Mouse (Mus musculus): ENCODE measurements around the gene Dok4. TPM values are rescaled to one million over a fixed set of nuclear protein-coding genes. Genes with fewer than 3 reads are reported as not detected.
"Not testable (repeated sequence)": the region's sequence is repeated elsewhere in the genome, so short reads cannot be mapped to it uniquely, and the experiment has no call there.

The Dok4 gene
- polyA plus RNA-seq, 1 experiment from 2014 or later = 19.3 TPM

- no peak overlapping the region for H3K27ac ChIP-seq (replicated peaks)
- DNase-seq (ENCODE audit: low spot score) (no peak), ATAC-seq (ENCODE audit: low FRiP score, low TSS enrichment) (0 out of 2 replicates have a peak, but pooled peaks have one; percentile 14)
- H3K4me1 ChIP-seq (replicated peaks; ENCODE audit: control insufficient read depth, insufficient read depth) = no peaks in the 10 kb centered on the region
- H3K9ac ChIP-seq (ENCODE audit: low read length) = no peak overlapping the region
- H3K4me3 ChIP-seq (ENCODE audit: low read depth, low read length) = no peak overlapping the region
- TF ChIP-seq EP300 (optimal IDR thresholded peaks at IDR 0.05) (no peak), CTCF (IDR thresholded peaks at IDR 0.05; ENCODE audit: low read depth) (no peak)
- peaks cover 6% of the 10 kb centered on the region; the same call in 1 of the 2 replicates for H3K36me3 ChIP-seq (ENCODE audit: control insufficient read depth, insufficient read depth, low read length)
- 87% methylated on average over 12 of the region's 12 CpGs for WGBS
- no peak overlapping the region for H3K4me2 ChIP-seq (replicated peaks; ENCODE audit: low read depth)
- no peaks in the 10 kb centered on the region for H3K9me3 ChIP-seq (ENCODE audit: control insufficient read depth, low read length)
- no peaks in the 10 kb centered on the region for H3K27me3 ChIP-seq (ENCODE audit: control insufficient read depth, insufficient read depth, low read length)
These were observed 13.5 kb downstream of the Dok4 start for GRCm38 (mm10) chr8:94862487-94863220.

GRCm38 (mm10) chr8:94861352-94861910 lies 14.7 kb downstream of the Dok4 start:
- no peak; the same call in 1 of the 2 replicates for ATAC-seq (ENCODE audit: low FRiP score, low TSS enrichment)
- DNase-seq (ENCODE audit: low spot score) = peak; percentile 72
- peaks cover 6% of the 10 kb centered on the region; the same call in 1 of the 2 replicates for H3K36me3 ChIP-seq (ENCODE audit: control insufficient read depth, insufficient read depth, low read length)

DNA sequence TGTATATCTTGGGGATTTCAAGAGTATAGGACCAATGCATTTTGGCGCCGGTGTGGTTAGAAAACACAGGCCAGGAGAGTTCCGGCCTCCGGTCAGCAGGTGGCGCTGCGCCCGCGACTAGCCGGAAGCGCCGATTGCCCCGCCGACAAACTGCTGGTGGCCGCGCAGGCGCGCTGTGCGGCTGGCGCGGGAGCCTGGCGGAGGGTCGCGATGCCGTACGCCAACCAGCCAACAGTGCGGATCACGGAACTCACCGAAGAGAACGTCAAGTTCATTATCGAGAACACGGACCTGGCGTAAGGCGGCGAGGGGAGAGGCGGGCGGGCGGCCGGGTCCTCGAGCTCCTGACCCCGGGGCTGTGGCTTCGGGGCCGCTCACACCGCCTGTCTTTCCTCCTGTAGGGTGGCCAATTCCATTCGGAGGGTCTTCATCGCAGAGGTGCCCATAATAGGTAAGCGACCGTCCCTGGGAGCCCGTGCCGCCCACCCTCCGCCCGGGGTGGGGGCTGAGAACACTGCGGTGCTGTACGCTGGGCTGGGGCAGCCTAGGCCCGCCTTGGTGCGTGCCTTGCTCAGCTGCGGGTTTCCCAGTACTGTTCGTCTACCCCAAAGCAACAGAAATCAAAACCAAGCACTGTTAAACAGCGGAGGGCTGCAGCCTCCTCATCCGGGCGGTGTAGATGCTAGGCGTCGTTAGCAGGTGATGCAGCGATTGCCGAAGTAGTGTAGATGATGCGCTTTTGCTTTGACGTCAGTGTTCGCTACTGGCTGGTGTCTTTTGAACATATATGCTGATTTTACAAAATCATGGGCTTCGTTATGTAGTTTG lies 18.6 kb downstream of the Dok4 start, which contains the start of gene Polr2c:
Gene Polr2c, plus strand, starts transcription at position 105 of the 828 bp plus-strand sequence.
- peaks cover 16% of the 10 kb centered on the region for H3K36me3 ChIP-seq (ENCODE audit: control insufficient read depth, insufficient read depth, low read length)
- peak within 1 kb of the TSS; percentile 93 for H3K4me3 ChIP-seq (ENCODE audit: low read depth, low read length)
- no peaks in the 10 kb centered on the region for H3K4me1 ChIP-seq (replicated peaks; ENCODE audit: control insufficient read depth, insufficient read depth)
- H3K9ac ChIP-seq (ENCODE audit: low read length) = peak within 1 kb of the TSS; percentile 97
- peak within 1 kb of the TSS; percentile 83 for H3K4me2 ChIP-seq (replicated peaks; ENCODE audit: low read depth)
- peak within 1 kb of the TSS; percentile 78 for H3K27ac ChIP-seq (replicated peaks)
- TF ChIP-seq EP300 (optimal IDR thresholded peaks at IDR 0.05) (peak; percentile 10), CTCF (IDR thresholded peaks at IDR 0.05; ENCODE audit: low read depth) (peak; percentile 88)
- peak; percentile 92 for DNase-seq (ENCODE audit: low spot score)
- H3K27me3 ChIP-seq (ENCODE audit: control insufficient read depth, insufficient read depth, low read length) = no peaks in the 10 kb centered on the region
- under 1% methylated on average over 68 of the region's 68 CpGs for WGBS
- ATAC-seq (ENCODE audit: low FRiP score, low TSS enrichment) = peak; percentile 84
- H3K9me3 ChIP-seq (ENCODE audit: control insufficient read depth, low read length) = no peaks in the 10 kb centered on the region

More at GRCm38 (mm10) chr8:94861352-94861910, 14.7 kb downstream of the Dok4 start:
- no peak overlapping the region for H3K4me2 ChIP-seq (replicated peaks; ENCODE audit: low read depth)
- 72% methylated on average over 8 of the region's 8 CpGs for WGBS
- H3K9ac ChIP-seq (ENCODE audit: low read length) = no peak overlapping the region
- no peaks in the 10 kb centered on the region for H3K9me3 ChIP-seq (ENCODE audit: control insufficient read depth, low read length)
- no peaks in the 10 kb centered on the region for H3K4me1 ChIP-seq (replicated peaks; ENCODE audit: control insufficient read depth, insufficient read depth)
- no peaks in the 10 kb centered on the region for H3K27me3 ChIP-seq (ENCODE audit: control insufficient read depth, insufficient read depth, low read length)
- no peak overlapping the region for H3K27ac ChIP-seq (replicated peaks)
- no peak overlapping the region for H3K4me3 ChIP-seq (ENCODE audit: low read depth, low read length)
- TF ChIP-seq CTCF (IDR thresholded peaks at IDR 0.05; ENCODE audit: low read depth) = peak; percentile 91
- no peak for TF ChIP-seq EP300 (optimal IDR thresholded peaks at IDR 0.05)

DNA sequence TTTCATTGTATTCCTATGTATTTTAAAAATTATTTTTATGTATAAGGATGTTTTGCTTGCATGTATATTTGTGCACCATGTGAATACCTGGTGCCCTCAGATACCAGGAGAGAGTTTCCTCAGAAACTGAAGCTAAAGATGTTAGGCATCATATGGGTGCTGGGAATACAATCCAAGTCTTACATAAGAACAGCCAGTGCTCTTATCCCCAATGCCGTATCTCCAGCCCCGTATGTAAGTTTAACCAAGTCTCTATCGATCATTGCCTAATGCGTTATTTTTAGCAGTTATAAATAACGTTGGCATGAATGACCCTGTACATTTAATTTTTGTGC lies 19.2 kb downstream of the Dok4 start:
- Histone ChIP-seq H3K4me3 (ENCODE audit: low read depth, low read length) (peak overlapping the region; percentile 93; the same call in 1 of the 2 replicates), H3K36me3 (ENCODE audit: control insufficient read depth, insufficient read depth, low read length) (peaks cover 20% of the 10 kb centered on the region), H3K4me2 (replicated peaks; ENCODE audit: low read depth) (no peak overlapping the region), H3K9me3 (ENCODE audit: control insufficient read depth, low read length) (no peaks in the 10 kb centered on the region), H3K27ac (replicated peaks) (no peak overlapping the region), H3K9ac (ENCODE audit: low read length) (no peak overlapping the region), H3K4me1 (replicated peaks; ENCODE audit: control insufficient read depth, insufficient read depth) (no peaks in the 10 kb centered on the region), H3K27me3 (ENCODE audit: control insufficient read depth, insufficient read depth, low read length) (no peaks in the 10 kb centered on the region)
- DNase-seq (ENCODE audit: low spot score) (no peak), ATAC-seq (ENCODE audit: low FRiP score, low TSS enrichment) (no peak; the same call in 1 of the 2 replicates)
- TF ChIP-seq CTCF (IDR thresholded peaks at IDR 0.05; ENCODE audit: low read depth) (no peak), EP300 (optimal IDR thresholded peaks at IDR 0.05) (peak; percentile 24)
- WGBS = 21% methylated on average over 5 of the region's 5 CpGs

- H3K27ac ChIP-seq (replicated peaks); H3K4me1 ChIP-seq (replicated peaks; ENCODE audit: control insufficient read depth, insufficient read depth); DNase-seq (ENCODE audit: low spot score); ATAC-seq (ENCODE audit: low FRiP score, low TSS enrichment); H3K9ac ChIP-seq (ENCODE audit: low read length); H3K4me3 ChIP-seq (ENCODE audit: low read depth, low read length); H3K27me3 ChIP-seq (ENCODE audit: control insufficient read depth, insufficient read depth, low read length); H3K9me3 ChIP-seq (ENCODE audit: control insufficient read depth, low read length); H3K4me2 ChIP-seq (replicated peaks; ENCODE audit: low read depth): not testable (repeated sequence)
- WGBS = 90% methylated on average over 11 of the region's 11 CpGs
- peaks cover 31% of the 10 kb centered on the region for H3K36me3 ChIP-seq (ENCODE audit: control insufficient read depth, insufficient read depth, low read length)
These were observed 21.4 kb downstream of the Dok4 start for GRCm38 (mm10) chr8:94854761-94855160.

Measured in stomach, postnatal 0 days (tissue).